Mouse (Mus musculus) forebrain, embryonic 11.5 days (tissue): ENCODE measurements around the gene Robo2. TPM values are rescaled to one million over a fixed set of nuclear protein-coding genes. Genes with fewer than 3 reads are reported as not detected.
A peak's percentile ranks its signal among the peaks of the same experiment; 100 is the strongest.

ENCODE experiments used
- ATAC-seq: fragments of 200-750 bp; cut with Nextera tagmentation; replicated peaks from 2 replicates; pipeline ENCODE4 v1.8.0; 2017; ENCODE audit warnings: moderate TSS enrichment; ENCODE audit not compliant: low FRiP score
- DNase-seq: peaks from one replicate; pipeline ENCODE4 v3.0.0-alpha.2; 2017; ENCODE audit warnings: low spot score
- H3K27ac ChIP-seq: fragments of 300-500 bp; sonication (generic); 2 replicates; pipeline ENCODE4 v1.5.1; 2014; ENCODE audit warnings: low read depth, low read length
- H3K27me3 ChIP-seq: fragments of 300-500 bp; sonication (generic); 2 replicates; pipeline ENCODE4 v1.6.1; 2014; ENCODE audit warnings: mild to moderate bottlenecking, low read length, mixed read lengths; ENCODE audit not compliant: control insufficient read depth, insufficient read depth
- H3K36me3 ChIP-seq: fragments of 300-500 bp; sonication (generic); 2 replicates; pipeline ENCODE4 v1.6.1; 2014; ENCODE audit warnings: mild to moderate bottlenecking, low read length, moderate library complexity, mixed read lengths; ENCODE audit not compliant: control insufficient read depth, insufficient read depth
- H3K4me1 ChIP-seq: fragments of 300-500 bp; sonication (generic); replicated peaks from 2 replicates; pipeline ENCODE4 v1.6.1; 2014; ENCODE audit warnings: low read length, mixed read lengths; ENCODE audit not compliant: control insufficient read depth, insufficient read depth
- H3K4me2 ChIP-seq: fragments of 300-500 bp; sonication (generic); 2 replicates; pipeline ENCODE4 v1.6.1; 2014; ENCODE audit warnings: low read depth, mild to moderate bottlenecking, low read length, moderate library complexity, mixed read lengths; ENCODE audit not compliant: severe bottlenecking
- H3K4me3 ChIP-seq: fragments of 300-500 bp; sonication (generic); 2 replicates; pipeline ENCODE4 v1.5.1; 2014; ENCODE audit warnings: low read depth, low read length
- H3K9ac ChIP-seq: fragments of 300-500 bp; sonication (generic); 2 replicates; pipeline ENCODE4 v1.6.1; 2014; ENCODE audit warnings: low read length
- H3K9me3 ChIP-seq: fragments of 300-500 bp; sonication (generic); 2 replicates; pipeline ENCODE4 v1.6.1; 2016; ENCODE audit warnings: low read length, mixed read lengths; ENCODE audit not compliant: control insufficient read depth
- WGBS: fragments of 180-500 bp; shearing (Covaris S2); extraction: QIAGEN DNeasy Blood & Tissue Kit; methylation state at CpG from one replicate; pipeline ENCODE4 v1.1.7; 2014; 5-methylcytosine and 5-hydroxymethylcytosine counted together
- polyA plus RNA-seq: library from polyadenylated mRNA; unstranded; fragments of >200 nt; fragmentation: Nextera tagmentation; extraction: Ambion mirVana; gene quantifications from 2 replicates; pipeline ENCODE4 v1.2.1, GENCODE M21; 2014

Robo2 gene
- polyA plus RNA-seq, 1 experiment from 2014 or later: 33.7 TPM

DNA sequence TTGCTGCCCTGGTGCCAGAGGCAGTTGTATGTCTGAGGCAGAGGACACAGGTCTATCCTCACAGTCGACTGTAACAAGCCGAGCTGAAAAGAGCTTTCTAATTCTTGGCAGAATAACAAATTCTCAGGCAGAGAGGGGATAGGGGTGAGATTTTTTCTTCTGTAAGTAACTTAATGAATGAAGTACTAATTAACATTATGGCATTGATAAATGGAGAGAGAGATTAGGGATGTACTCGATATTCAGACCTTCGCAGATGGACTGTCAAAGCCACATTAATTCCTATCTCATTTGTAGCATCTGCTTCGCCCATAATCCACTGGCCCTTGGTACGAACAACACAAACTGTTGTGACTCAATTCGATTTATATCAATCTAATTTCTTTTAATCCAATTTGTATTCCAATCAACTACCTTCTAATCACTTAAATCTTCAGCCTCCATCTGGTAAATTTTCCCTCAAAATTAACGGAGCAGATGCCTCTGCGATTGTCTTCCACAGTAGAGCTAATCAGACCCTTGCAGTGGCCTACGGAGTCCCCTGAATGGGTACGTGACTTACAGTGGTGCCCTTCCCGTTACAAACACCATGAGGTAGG is 36.2 kb downstream of the Robo2 start:
- Histone ChIP-seq H3K4me3 (no peak overlapping the region), H3K4me1 (0 out of 2 replicates have a peak, but pooled peaks cover 6% of the 10 kb centered on the region), H3K9ac (no peak overlapping the region), H3K9me3 (no peaks in the 10 kb centered on the region), H3K27ac (no peak overlapping the region), H3K36me3 (no peaks in the 10 kb centered on the region), H3K4me2 (no peak overlapping the region), H3K27me3 (no peaks in the 10 kb centered on the region)
- DNase-seq (no peak), ATAC-seq (peak; percentile 55; the same call in 1 of the 2 replicates)
- 48% methylated on average over 12 of the region's 12 CpGs for WGBS

- Histone ChIP-seq H3K4me1 (0 out of 2 replicates have a peak, but pooled peaks cover 6% of the 10 kb centered on the region), H3K27ac (no peak overlapping the region), H3K4me2 (no peak overlapping the region), H3K27me3 (no peaks in the 10 kb centered on the region), H3K9me3 (no peaks in the 10 kb centered on the region), H3K36me3 (no peaks in the 10 kb centered on the region), H3K4me3 (no peak overlapping the region), H3K9ac (no peak overlapping the region)
- 84% methylated on average over 5 of the region's 5 CpGs for WGBS
- ATAC-seq (peak; percentile 25; the same call in 1 of the 2 replicates), DNase-seq (no peak)
Measured at GRCm38 (mm10) chr16:74374540-74374939, 37.1 kb downstream of the Robo2 start.

GRCm38 (mm10) chr16:74373407-74373806 is 38.2 kb downstream of the Robo2 start:
- Histone ChIP-seq H3K4me1 (0 out of 2 replicates have a peak, but pooled peaks cover 4% of the 10 kb centered on the region), H3K27ac (no peak overlapping the region), H3K9me3 (no peaks in the 10 kb centered on the region), H3K9ac (no peak overlapping the region), H3K36me3 (no peaks in the 10 kb centered on the region), H3K4me2 (no peak overlapping the region), H3K4me3 (no peak overlapping the region), H3K27me3 (no peaks in the 10 kb centered on the region)
- ATAC-seq: peak; percentile 24; the same call in 1 of the 2 replicates
- 53% methylated on average over 3 of the region's 3 CpGs for WGBS
- DNase-seq: no peak

DNA sequence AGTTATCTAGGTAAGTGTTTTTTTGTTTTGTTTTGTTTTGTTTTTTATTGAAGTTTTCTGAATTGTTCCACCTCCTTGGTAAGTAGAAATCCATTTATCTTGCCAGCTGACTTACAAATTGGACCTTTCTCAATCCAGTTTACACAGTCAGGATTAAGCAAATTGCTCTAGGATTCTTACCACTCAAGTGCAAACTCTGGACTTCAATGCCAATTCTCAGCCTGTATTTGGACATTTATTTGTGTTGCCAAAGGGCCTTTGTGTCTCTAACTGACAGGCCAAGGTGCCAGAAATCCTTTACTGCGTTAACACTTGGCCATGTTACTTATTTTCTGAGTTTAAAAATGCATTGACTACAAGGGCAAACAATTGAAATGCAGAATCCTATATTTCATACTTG is 38.7 kb downstream of the Robo2 start:
- Histone ChIP-seq H3K9me3 (no peaks in the 10 kb centered on the region), H3K4me2 (no peak overlapping the region), H3K36me3 (no peaks in the 10 kb centered on the region), H3K27me3 (no peaks in the 10 kb centered on the region), H3K9ac (no peak overlapping the region), H3K4me3 (no peak overlapping the region), H3K27ac (no peak overlapping the region), H3K4me1 (0 out of 2 replicates have a peak, but pooled peaks cover 4% of the 10 kb centered on the region)
- ATAC-seq: no peak
- DNase-seq: no peak
- 70% methylated on average over 1 of the region's 1 CpGs for WGBS

DNA sequence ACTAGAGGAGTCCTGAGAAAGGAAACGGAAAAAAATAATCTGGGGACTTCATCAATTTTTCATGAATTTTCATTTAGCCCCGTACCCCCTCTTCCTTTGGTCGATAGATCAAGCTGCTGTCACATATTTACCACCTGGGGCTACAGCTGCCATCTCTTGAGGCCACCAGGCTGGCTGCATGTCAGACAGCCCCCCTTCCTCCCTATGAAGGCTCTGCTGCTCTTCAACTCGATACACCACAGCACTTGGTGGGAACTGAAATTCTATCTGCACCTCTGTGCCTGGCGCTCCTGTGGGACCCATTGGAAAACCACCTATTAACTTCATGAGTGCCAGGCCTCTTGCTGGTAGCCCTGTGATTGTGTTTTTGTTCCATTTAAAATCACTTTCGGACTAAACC is 63.2 kb downstream of the Robo2 start:
- 68% methylated on average over 6 of the region's 6 CpGs for WGBS
- H3K27me3 ChIP-seq: no peaks in the 10 kb centered on the region
- no peaks in the 10 kb centered on the region for H3K9me3 ChIP-seq
- H3K27ac ChIP-seq: no peak overlapping the region
- no peak for ATAC-seq
- no peak for DNase-seq
- H3K9ac ChIP-seq: no peak overlapping the region
- no peaks in the 10 kb centered on the region for H3K4me1 ChIP-seq
- no peaks in the 10 kb centered on the region for H3K36me3 ChIP-seq
- H3K4me3 ChIP-seq: no peak overlapping the region
- no peak overlapping the region for H3K4me2 ChIP-seq

DNA sequence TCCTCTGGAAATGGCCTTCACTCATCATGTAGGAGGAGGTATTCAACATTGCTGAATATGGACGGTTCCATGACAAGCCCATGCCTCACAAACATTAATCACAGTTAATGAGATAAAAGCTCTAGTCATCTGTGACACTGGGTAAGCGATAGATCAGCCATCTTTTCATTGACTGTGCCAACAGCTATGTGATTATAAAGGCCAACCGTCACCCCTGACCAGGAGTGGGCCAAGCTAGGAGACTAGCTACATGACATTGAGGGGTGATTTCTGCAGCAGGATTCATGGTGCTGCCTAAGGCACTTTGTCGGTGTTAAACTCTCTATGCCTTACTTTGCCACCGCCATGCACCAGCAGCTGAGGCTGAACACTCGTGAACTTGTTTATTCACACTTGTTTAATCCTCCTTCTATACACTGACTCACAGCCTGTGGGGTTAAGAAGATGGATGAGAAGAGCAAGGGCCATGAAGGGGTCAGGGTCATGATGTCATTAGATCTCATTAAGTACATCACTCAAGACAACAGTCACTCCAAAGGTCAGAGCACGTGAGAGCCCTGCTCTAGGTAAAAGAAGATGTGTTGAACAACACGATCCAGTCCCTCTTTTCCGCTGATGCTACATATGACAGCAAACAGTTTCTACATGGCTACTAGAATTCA is 72.5 kb downstream of the Robo2 start:
- Histone ChIP-seq H3K4me2 (no peak overlapping the region), H3K9ac (no peak overlapping the region), H3K4me3 (no peak overlapping the region), H3K27ac (no peak overlapping the region), H3K9me3 (no peaks in the 10 kb centered on the region), H3K27me3 (no peaks in the 10 kb centered on the region), H3K4me1 (no peaks in the 10 kb centered on the region), H3K36me3 (no peaks in the 10 kb centered on the region)
- 82% methylated on average over 9 of the region's 9 CpGs for WGBS
- no peak for DNase-seq
- no peak for ATAC-seq

DNA sequence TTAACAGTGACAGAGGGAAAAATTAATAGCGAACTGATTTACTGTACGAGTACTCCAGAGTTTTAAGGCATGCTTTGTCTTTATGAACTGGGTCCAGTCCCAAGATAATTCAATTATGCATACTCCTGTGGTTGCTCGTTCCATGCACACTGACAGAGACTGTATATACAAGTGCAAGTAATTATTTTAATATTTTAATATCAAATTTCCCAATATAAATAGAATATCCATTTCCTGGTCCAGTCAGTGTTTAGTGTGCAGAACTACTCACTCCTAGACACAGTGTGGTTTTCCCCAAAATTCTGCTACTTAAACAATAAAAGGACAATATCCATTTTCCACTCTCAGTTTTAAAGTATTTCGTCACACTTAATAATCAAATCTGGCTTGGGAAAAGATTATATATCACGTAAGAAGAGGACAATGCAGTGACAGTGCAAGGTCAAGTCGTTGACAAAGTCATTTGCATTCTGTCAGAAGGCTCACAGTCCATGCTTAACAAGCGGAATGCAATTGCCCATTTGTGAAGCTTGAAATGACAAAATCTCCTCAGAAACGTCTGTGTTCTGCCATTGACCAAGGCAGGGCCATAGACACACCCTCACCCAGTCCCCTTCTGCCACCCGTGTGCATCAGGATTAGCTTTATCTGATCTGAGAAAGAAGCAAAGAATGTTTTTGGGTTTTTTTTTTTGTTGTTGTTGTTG is 89.8 kb downstream of the Robo2 start:
- H3K27ac ChIP-seq: no peak overlapping the region
- no peaks in the 10 kb centered on the region for H3K4me1 ChIP-seq
- H3K4me3 ChIP-seq: no peak overlapping the region
- ATAC-seq: peak; percentile 76
- H3K27me3 ChIP-seq: no peaks in the 10 kb centered on the region
- H3K36me3 ChIP-seq: no peaks in the 10 kb centered on the region
- H3K4me2 ChIP-seq: no peak overlapping the region
- H3K9me3 ChIP-seq: no peaks in the 10 kb centered on the region
- DNase-seq: no peak
- H3K9ac ChIP-seq: no peak overlapping the region
- 45% methylated on average over 9 of the region's 9 CpGs for WGBS

- H3K4me2 ChIP-seq: no peak overlapping the region
- H3K4me3 ChIP-seq: no peak overlapping the region
- no peaks in the 10 kb centered on the region for H3K9me3 ChIP-seq
- H3K27ac ChIP-seq: no peak overlapping the region
- no peaks in the 10 kb centered on the region for H3K27me3 ChIP-seq
- no peaks in the 10 kb centered on the region for H3K4me1 ChIP-seq
- DNase-seq (no peak), ATAC-seq (no peak)
- no peaks in the 10 kb centered on the region for H3K36me3 ChIP-seq
- no peak overlapping the region for H3K9ac ChIP-seq
- WGBS: 61% methylated on average over 7 of the region's 7 CpGs
Measured at GRCm38 (mm10) chr16:74316150-74316549, 95.5 kb downstream of the Robo2 start.
